Mouse (Mus musculus): Measurements from ENCODE around the gene Gm15737.

Gm15737 gene

GRCm38 (mm10) chr6:92921843-92922242, 52.7 kb downstream of the Gm15737 start:
- ChIA-PET CTCF (no interaction called here), POLR2A (interaction anchor here in 2 of 4 experiments (0.6 to 0.9 kb wide), 2 partner anchors 19 to 173 kb away, joined by 3 read pairs; no protein-coding TSS in a partner anchor)

DNA sequence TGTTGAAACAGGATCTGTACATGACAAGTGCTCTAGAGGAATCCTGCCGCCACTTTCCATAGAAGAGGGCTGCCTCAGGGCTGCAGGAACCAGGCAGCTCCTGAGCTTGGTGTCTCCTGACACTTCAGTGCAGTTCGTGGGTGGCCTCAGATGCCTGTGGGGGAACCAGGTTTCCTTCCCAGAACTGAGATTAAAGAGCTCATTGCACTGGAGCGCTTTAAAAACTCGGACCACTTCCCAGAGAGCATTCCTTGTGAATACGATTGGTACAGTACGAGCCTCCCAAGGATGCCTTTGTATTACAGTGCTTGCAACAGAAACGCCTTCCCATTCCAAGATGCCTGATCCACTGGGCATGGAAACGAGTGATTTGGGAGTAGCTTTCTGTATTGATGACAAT, 55.4 kb downstream of the Gm15737 start:
- CTCF ChIA-PET = interaction anchor here in 1 of 4 experiments (0.7 kb wide), 1 partner anchor 1322 kb away, joined by 4 read pairs; no protein-coding TSS in a partner anchor
- POLR2A ChIA-PET = interaction anchor here in 2 of 4 experiments (1.2 to 1.9 kb wide), 4 partner anchors 16 to 137 kb away, joined by 3 to 6 read pairs (median 4); no protein-coding TSS in a partner anchor

GRCm38 (mm10) chr6:92928261-92928660, 59.1 kb downstream of the Gm15737 start:
- CTCF ChIA-PET = no interaction called here

More at GRCm38 (mm10) chr6:92928261-92928660, 59.1 kb downstream of the Gm15737 start:
- POLR2A ChIA-PET = interaction anchor here in 2 of 4 experiments (0.6 to 1.7 kb wide), 2 partner anchors 14 kb away, joined by 5 to 11 read pairs; no protein-coding TSS in a partner anchor
